28 mouse cellular contexts compared by ENCODE assay signal in genomic region chr2:170194845-170195244, GRCm38 (mm10). TPM values are rescaled to one million over a fixed set of nuclear protein-coding genes. Genes with fewer than 3 reads are reported as not detected.
A peak's percentile ranks its signal among the peaks of the same experiment; 100 is the strongest.
DNase-seq lines count a peak whose midpoint lies in the region; ATAC-seq and TF ChIP-seq lines count a peak whose summit lies in the region.
"Had no signal": no experiment of that assay in that cellular context is flagged by ENCODE, and none has a peak within 500 bp of the region (broad histone marks: within the 10 kb centered on the region; RNA-seq: fewer than 3 reads in every experiment).

No protein-coding gene starts in this region.

- no peak for TF ChIP-seq CTCF in forebrain, postnatal 0 days (IDR thresholded peaks at IDR 0.05; ENCODE audit: low read depth)

- no peaks in the 10 kb centered on the region for H3K36me3 ChIP-seq in forebrain, embryonic 10.5 days (replicated peaks)
- H3K36me3 ChIP-seq in forebrain, postnatal 0 days (ENCODE audit: insufficient read depth): no peaks in the 10 kb centered on the region
- H3K36me3 ChIP-seq: embryonic facial prominence, embryonic 12.5 days; embryonic facial prominence, embryonic 15.5 days; forebrain, embryonic 12.5 days; forebrain, embryonic 15.5 days; hindbrain, embryonic 10.5 days; hindbrain, embryonic 13.5 days; intestine, embryonic 15.5 days had no signal

- H3K27ac ChIP-seq in forebrain, embryonic 10.5 days: peak overlapping the region; percentile 20; the same call in 1 of the 2 replicates
- H3K27ac ChIP-seq in forebrain, postnatal 0 days (ENCODE audit: low read depth, low read length): no peak overlapping the region
- H3K27ac ChIP-seq: embryonic facial prominence, embryonic 12.5 days; embryonic facial prominence, embryonic 15.5 days; forebrain, embryonic 12.5 days; intestine, embryonic 15.5 days had no signal

- H3K4me2 ChIP-seq in forebrain, postnatal 0 days (ENCODE audit: low read depth): no peak overlapping the region
- H3K4me2 ChIP-seq: embryonic facial prominence, embryonic 12.5 days; embryonic facial prominence, embryonic 15.5 days; forebrain, embryonic 12.5 days; forebrain, embryonic 15.5 days; heart, embryonic 11.5 days; hindbrain, embryonic 13.5 days; intestine, embryonic 15.5 days had no signal

- DNase-seq in forebrain, embryonic 10.5 days (ENCODE audit: extremely low spot score, low spot score): no peak
- DNase-seq in forebrain, postnatal 0 days: no peak
- DNase-seq in ES-CJ7 (ENCODE audit: low read depth, low spot score): peak; percentile 82
- peak; percentile 82 for DNase-seq in ZHBTc4 (ENCODE audit: low read depth, low spot score)
- no peak for DNase-seq in right cerebral cortex, adult 2 months (ENCODE audit: low spot score in 2 of 2)
- DNase-seq in gastrocnemius, postnatal 4 days (ENCODE audit: low spot score in 2 of 2): no peak
- DNase-seq: adrenal gland, adult 8-10 months; adrenal gland, postnatal 25 days; cerebellum, adult 11 months; cerebellum, adult 2 months; cerebellum, adult 9-11 months; cerebellum, postnatal 25 days; gastrocnemius, postnatal 10 days; gastrocnemius, postnatal 36 days; heart, adult 11 months; kidney, adult 11 months had no signal

- no peak for ATAC-seq in forebrain, postnatal 0 days
- ATAC-seq: activated CD4-positive, CD25-positive, alpha-beta regulatory T cell, adult 4 months; forebrain, embryonic 15.5 days; hindbrain, embryonic 16.5 days; intestine, embryonic 15.5 days; Patski had no signal

- 97% methylated on average over 12 of the region's 12 CpGs for WGBS in forebrain, embryonic 10.5 days
- 97% methylated on average over 12 of the region's 12 CpGs for WGBS in forebrain, postnatal 0 days

- H3K4me3 ChIP-seq in forebrain, embryonic 10.5 days: no peak overlapping the region
- H3K4me3 ChIP-seq in forebrain, postnatal 0 days (ENCODE audit: low read depth, low read length): no peak overlapping the region
- H3K4me3 ChIP-seq: embryonic facial prominence, embryonic 12.5 days; embryonic facial prominence, embryonic 15.5 days; forebrain, embryonic 12.5 days; forebrain, embryonic 15.5 days; hindbrain, embryonic 10.5 days; hindbrain, embryonic 13.5 days; intestine, embryonic 15.5 days had no signal

- no peak overlapping the region for H3K9ac ChIP-seq in forebrain, postnatal 0 days
- H3K9ac ChIP-seq: embryonic facial prominence, embryonic 12.5 days; embryonic facial prominence, embryonic 15.5 days; forebrain, embryonic 12.5 days; forebrain, embryonic 15.5 days; hindbrain, embryonic 13.5 days; intestine, embryonic 15.5 days had no signal

- peaks cover 3% of the 10 kb centered on the region; the same call in 1 of the 2 replicates for H3K9me3 ChIP-seq in forebrain, embryonic 10.5 days
- no peaks in the 10 kb centered on the region for H3K9me3 ChIP-seq in forebrain, postnatal 0 days (ENCODE audit: low read length)
- H3K9me3 ChIP-seq: embryonic facial prominence, embryonic 12.5 days; embryonic facial prominence, embryonic 15.5 days; forebrain, embryonic 12.5 days; forebrain, embryonic 15.5 days; G1E; hindbrain, embryonic 13.5 days; intestine, embryonic 15.5 days had no signal

- peaks cover 31% of the 10 kb centered on the region for H3K4me1 ChIP-seq in forebrain, embryonic 10.5 days
- peaks cover 4% of the 10 kb centered on the region; the same call in 1 of the 2 replicates for H3K4me1 ChIP-seq in forebrain, postnatal 0 days (ENCODE audit: insufficient read depth)

- H3K27me3 ChIP-seq in forebrain, embryonic 10.5 days (ENCODE audit: poor library complexity, severe bottlenecking): no peaks in the 10 kb centered on the region
- no peaks in the 10 kb centered on the region for H3K27me3 ChIP-seq in forebrain, postnatal 0 days (ENCODE audit: insufficient read depth, low read length)
- H3K27me3 ChIP-seq: embryonic facial prominence, embryonic 12.5 days; embryonic facial prominence, embryonic 15.5 days; forebrain, embryonic 12.5 days; forebrain, embryonic 15.5 days; hindbrain, embryonic 13.5 days; intestine, embryonic 15.5 days; Patski had no signal

RNA-seq across cellular contexts. Expression of gene Zfp217, which starts 46.9 kb away (rescaled TPM):
- polyA plus RNA-seq in forebrain, embryonic 10.5 days (2016; fragmentation: Nextera tagmentation; extraction: Ambion mirVana): 3.4 and 4.1 TPM in 2 replicates
- total RNA-seq in forebrain, postnatal 0 days (2014; rRNA removed): 3.3 and 3.5 TPM in 2 replicates
- 0.28 and 0.64 TPM in 2 replicates for polyA plus RNA-seq in forebrain, postnatal 0 days (2015; fragmentation: Nextera tagmentation; extraction: Ambion mirVana)
- 10 to 100 TPM; 14.1 to 15.1 TPM for total RNA-seq in gastrocnemius, postnatal 4 days (2021)

Comparison
In these comparisons a context has a peak if more than half of its experiments do, and no peak if none do; other contexts are left out.
1. DNase-seq: peak in ES-CJ7 (single experiment) and ZHBTc4 (single experiment); none in forebrain, embryonic 10.5 days (single experiment), forebrain, postnatal 0 days (single experiment), right cerebral cortex, adult 2 months (0 of 2) and gastrocnemius, postnatal 4 days (0 of 2).